Mouse (Mus musculus): ENCODE results near the gene Vmn2r124.
"Not testable (repeated sequence)": the region's sequence is repeated elsewhere in the genome, so short reads cannot be mapped to it uniquely, and the experiment has no call there.

Vmn2r124 gene

DNA sequence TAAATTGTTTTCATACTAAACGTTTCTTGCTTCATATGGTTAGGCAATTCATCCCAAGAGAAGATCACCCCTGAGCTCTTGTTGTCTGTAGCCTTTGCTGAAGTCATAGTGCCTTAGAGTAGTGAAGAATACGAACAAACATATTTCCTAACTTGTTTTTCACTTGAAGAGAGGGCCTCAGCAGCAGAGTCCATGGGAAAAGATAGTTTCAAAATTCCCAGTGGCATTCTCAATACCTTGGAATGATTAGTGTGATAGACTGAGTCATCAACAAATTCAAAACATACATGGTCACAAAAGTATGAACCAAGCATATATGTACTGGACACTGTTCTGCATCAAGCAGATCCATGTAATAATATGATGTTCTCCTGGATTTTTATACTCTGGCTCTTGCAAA lies at the start of gene Vmn2r124:
Gene Vmn2r124, plus strand, starts transcription at position 301 of the 400 bp plus-strand sequence.
- no peak for DNase-seq (ENCODE audit: low read depth)

DNA sequence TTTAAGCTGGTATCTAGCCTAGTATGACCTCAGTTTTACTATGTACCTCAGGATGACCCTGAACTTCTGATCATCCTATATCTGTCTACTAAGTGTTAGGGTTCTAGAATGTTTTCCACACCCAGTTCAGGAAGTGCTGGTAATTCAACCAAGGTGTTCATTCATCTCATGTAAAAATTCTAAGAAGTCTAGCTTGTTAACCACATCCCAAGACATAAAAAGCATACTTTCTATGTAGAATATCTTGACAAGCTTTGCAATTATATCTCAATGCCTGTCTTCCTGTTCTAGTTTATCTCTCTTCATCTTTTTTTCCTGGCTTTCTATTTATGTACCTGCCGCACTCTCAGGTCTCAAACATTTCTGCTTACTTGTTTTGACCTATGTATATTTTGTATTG lies 44.5 kb upstream of the Vmn2r124 start:
- DNase-seq (ENCODE audit: low read depth): no peak

DNA sequence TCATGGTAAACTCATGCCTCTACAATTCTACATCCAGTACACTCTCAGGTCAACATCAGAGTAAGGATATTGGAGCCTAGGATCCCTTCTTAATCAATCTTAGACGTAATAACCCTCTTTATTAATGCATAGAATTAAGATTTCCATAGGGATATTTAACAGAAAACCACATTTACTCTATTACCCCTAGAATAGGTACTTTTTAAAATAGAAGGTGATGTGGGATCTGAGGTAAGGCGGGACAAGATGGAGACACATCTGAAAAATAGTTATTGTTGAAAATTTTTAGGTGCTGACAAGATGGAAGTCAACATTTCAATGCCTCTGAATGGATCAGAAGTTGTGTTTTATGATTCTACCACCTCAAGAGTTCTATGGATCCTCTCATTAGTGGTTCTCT lies 27.8 kb upstream of the Vmn2r124 start, which contains the start of gene Fpr-rs4:
Gene Fpr-rs4, plus strand, starts transcription at position 301 of the 400 bp plus-strand sequence.
- DNase-seq (ENCODE audit: low read depth): no peak

DNA sequence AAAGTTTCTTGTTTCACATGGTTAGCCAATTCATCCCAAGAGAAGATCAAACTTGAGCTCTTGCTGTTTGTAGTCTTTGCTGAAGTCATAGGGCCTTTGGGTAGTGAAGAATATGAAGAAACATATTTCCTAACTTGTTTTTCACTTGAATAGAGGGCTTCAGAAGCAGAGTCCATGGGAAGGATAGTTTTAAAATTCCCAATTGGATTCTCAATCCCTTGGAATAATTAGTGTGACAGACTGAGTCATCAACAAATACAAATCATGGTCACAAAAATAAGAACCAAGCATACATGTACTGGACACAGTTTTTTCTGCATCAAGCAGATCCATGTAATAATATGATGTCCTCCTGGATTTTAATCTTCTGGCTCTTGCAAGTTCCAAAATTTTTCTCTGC lies 35.5 kb downstream of the Vmn2r124 start, which contains the start of gene Vmn2r91:
Gene Vmn2r91, plus strand, starts transcription at position 301 of the 400 bp plus-strand sequence.
- not testable (repeated sequence) for DNase-seq (ENCODE audit: low read depth)

DNA sequence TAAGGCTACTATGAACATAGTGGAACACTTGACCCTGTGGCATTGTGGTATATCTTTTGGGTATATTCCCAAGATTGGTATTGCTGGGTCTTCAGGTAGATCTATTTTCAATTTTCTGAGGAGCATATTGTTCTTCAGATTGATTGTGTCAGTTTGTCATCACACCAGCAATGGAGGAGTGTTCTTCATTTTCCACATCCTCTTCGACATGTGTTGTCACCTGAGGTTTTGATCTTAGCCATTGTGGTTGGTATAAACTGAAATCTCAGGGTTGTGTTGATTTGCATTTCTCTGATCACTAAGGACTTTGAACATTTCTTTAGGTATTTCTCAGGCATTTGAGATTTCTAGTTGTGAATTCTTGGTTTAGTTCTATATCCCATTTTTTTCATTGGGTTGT lies 46.4 kb downstream of the Vmn2r124 start:
- not testable (repeated sequence) for DNase-seq (ENCODE audit: low read depth)

DNA sequence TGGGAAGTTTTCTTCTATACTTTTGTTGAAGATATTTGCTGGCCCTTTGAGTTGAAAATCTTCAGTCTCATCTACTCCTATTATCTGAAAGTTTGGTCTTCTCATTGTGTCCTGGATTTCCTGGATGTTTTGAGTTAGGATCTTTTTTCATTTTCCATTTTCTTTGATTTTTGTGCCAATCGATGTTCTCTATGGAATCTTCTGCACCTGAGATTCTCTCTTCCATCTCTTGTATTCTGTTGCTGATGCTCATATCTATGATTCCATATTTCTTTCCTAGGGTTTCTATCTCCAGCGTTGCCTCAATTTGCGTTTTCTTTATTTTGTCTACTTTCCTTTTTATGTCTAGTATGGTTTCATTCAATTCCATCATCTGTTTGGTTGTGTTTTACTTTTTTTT lies 53.0 kb downstream of the Vmn2r124 start:
- DNase-seq (ENCODE audit: low read depth): not testable (repeated sequence)

Measured in c-Kit-positive CD71-positive TER-119-negative erythroid progenitor cells, embryonic 14.5 days (primary cell).